Mouse (Mus musculus) megakaryocyte-erythroid progenitor cell, adult 5-6 weeks (primary cell): ENCODE data around the gene Tapt1. TPM values are rescaled to one million over a fixed set of nuclear protein-coding genes. Genes with fewer than 3 reads are reported as not detected.
"Not testable (repeated sequence)": the region's sequence is repeated elsewhere in the genome, so short reads cannot be mapped to it uniquely, and the experiment has no call there.

Source experiments
- ATAC-seq: replicated peaks from 2 replicates; pipeline ENCODE4 v1.8.0; 2016; ENCODE audit warnings: mild to moderate bottlenecking, inconsistent platforms; ENCODE audit not compliant: severe bottlenecking, poor library complexity, low FRiP score, low TSS enrichment
- total RNA-seq, 2 experiments: library from RNA; stranded (forward) in 1 of 2; stranded (reverse) in 1 of 2; fragments of 200-1000, 215-1000 nt in 1 of 2; fragments of >200 nt in 1 of 2; fragmentation: Nextera tagmentation in 1 of 2; gene quantifications; 2 replicates each; pipeline ENCODE4 v1.2.3; 2014 to 2017

Gene Tapt1
- 111 and 116 TPM in 2 replicates for total RNA-seq (2014; fragmentation: Nextera tagmentation)
- 125 and 173 TPM in 2 replicates for total RNA-seq (2017)

GRCm38 (mm10) chr5:44226521-44227461, at the start of gene Tapt1:
Gene Tapt1, minus strand, starts transcription at chr5:44226626.
- ATAC-seq: peak; percentile 29

DNA sequence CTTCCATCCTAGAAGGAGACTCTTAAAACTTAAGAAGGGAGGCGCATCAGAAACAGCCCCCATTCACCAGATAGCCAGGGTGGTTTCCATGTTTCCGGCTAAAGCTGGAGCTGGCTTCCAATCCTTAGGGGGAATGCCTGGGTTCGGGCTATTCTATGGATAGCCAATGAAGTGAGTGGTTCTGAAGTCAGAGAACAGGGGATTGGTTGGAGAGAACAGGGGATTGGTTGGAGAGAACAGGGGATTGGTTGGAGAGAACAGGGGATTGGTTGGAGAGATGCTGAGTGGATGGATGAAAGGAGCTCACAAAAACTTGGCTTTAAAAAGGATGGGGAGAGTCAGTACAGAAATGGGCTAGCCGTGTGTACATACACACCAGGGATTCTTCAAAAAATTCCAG, 45.1 kb upstream of the Tapt1 start:
- ATAC-seq: no peak

- not testable (repeated sequence) for ATAC-seq
Observed at GRCm38 (mm10) chr5:44268524-44268923, 42.1 kb upstream of the Tapt1 start.

GRCm38 (mm10) chr5:44261691-44262090, 35.3 kb upstream of the Tapt1 start:
- ATAC-seq: no peak

DNA sequence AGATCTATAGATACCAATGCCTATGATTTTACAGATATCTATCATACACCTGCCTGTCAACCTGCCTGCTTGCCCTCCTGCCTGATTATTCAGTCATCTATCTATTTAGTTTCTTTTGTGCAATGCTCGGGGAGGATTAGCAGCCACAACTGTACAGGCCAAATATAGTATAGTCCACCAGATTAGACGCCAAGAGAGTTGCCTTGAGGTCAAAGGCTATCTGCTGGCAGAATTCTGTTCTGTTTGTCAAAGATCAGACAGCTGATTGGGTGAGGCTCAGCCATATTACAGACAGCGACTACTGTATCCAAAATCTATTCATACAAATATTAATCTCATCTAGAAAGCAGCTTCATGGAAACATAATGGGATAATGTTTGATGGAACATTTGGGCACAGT, 34.7 kb upstream of the Tapt1 start:
- ATAC-seq: no peak

- ATAC-seq: no peak
Observed at GRCm38 (mm10) chr5:44259678-44260077, 33.3 kb upstream of the Tapt1 start.

- ATAC-seq: peak; percentile 76
Observed at GRCm38 (mm10) chr5:44258163-44258562, 31.7 kb upstream of the Tapt1 start.

DNA sequence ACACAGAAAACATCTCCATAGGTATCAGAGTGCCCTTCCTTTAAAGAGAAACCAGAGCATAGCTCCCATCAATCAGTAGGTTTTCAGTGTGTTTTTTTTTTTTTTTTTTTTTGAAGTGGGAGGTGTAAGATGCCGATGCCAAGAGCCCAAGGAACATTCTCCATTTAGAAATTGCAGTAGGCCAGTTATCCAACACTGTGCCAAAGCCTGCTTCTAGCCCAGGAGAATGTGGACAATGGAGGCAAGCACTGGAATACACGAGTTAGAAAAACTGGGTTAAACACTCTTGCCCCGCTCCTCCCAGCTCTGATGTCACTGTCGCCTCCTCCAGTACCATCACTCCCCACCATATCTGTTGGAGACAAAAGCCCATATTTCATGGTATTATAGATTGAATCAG, 31.0 kb upstream of the Tapt1 start:
- no peak for ATAC-seq

DNA sequence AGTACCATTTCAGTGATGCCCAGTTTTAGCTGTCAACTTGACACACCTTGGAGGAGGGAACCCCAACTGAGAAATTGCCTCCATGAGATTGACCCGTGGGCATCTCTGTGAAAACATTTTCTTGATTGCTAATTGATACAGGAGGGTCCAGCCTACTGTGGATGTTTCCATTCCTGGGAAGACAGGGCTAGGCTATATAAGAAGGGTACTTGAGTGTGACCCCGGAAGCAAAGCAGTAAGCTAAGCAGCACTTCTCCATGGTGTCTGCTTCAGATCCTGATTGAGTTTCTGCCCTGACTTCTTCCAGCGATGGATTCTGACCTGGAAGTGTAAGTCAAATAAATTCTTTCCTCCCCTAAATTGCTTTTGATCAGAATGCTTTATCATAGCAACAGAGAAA, 30.1 kb upstream of the Tapt1 start:
- no peak for ATAC-seq

- ATAC-seq: peak; percentile 55; the same call in 1 of the 2 replicates
Observed at GRCm38 (mm10) chr5:44255756-44256398, 29.5 kb upstream of the Tapt1 start.

- ATAC-seq: peak; percentile 72
Observed at GRCm38 (mm10) chr5:44253449-44253848, 27.0 kb upstream of the Tapt1 start.

- ATAC-seq: no peak
Observed at GRCm38 (mm10) chr5:44252395-44252794, 26.0 kb upstream of the Tapt1 start.

- no peak for ATAC-seq
Observed at GRCm38 (mm10) chr5:44250211-44250955, 24.0 kb upstream of the Tapt1 start.

GRCm38 (mm10) chr5:44249363-44249762, 22.9 kb upstream of the Tapt1 start:
- ATAC-seq: no peak

- no peak for ATAC-seq
Observed at GRCm38 (mm10) chr5:44246493-44247217, 20.2 kb upstream of the Tapt1 start.

DNA sequence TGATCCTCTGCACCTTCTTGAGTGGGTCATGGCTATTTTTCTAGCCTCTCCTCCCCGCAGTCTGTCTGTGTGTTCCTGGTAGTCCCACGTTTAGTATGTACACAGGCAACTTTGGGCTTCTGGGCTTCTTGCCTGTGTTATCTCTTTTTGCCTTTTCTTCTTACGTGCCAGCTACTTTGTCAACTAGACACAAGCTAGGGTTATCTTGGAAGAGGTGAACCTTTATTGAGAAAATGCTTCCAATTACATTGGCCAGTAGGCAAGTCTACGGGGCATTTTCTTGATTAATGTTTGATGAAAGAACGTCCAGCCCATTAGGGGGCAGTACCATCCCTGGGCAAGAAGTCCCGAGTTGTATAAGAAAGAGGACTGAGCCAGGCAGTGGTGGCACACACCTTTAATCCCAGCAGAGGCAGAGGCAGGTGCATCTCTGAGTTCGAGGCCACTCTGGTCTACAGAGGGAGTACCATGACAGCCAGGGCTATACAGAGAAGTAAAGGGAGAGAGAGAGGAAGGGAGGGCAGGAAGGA, 18.5 kb upstream of the Tapt1 start:
- no peak for ATAC-seq

- ATAC-seq: no peak
Observed at GRCm38 (mm10) chr5:44242828-44243227, 16.4 kb upstream of the Tapt1 start.

DNA sequence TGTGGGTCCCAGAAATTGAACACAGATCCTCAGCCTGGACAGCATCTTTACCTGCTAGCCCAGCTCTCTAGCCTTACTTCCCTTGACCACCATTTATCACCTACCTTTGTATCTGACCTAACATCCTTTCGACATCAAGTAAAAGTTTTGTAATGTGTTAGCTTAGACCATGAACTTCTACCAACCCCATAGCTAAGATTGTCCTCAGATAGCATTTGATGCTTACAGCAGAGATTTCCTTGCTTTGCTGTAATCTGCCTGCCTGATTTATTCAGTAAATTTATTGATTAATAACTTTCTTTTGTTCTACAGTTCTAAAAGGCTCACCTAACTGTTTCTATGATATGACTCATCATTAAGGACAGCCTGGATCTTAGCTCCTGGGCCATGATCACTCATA, 15.3 kb upstream of the Tapt1 start:
- no peak for ATAC-seq
